Mouse (Mus musculus) stomach, embryonic 16.5 days (tissue): ENCODE data around the gene Rab19. TPM values are rescaled to one million over a fixed set of nuclear protein-coding genes. Genes with fewer than 3 reads are reported as not detected.
A peak's percentile ranks its signal among the peaks of the same experiment; 100 is the strongest.

Source experiments
- ATAC-seq: fragments of 200-750 bp; cut with Nextera tagmentation; 2 replicates; pipeline ENCODE4 v1.8.0; 2017; ENCODE audit warnings: moderate number of reproducible peaks, moderate TSS enrichment; ENCODE audit not compliant: insufficient read depth, low FRiP score
- H3K27ac ChIP-seq: fragments of 300-500 bp; sonication (generic); 2 replicates; pipeline ENCODE4 v1.5.1; 2014; ENCODE audit warnings: low read length
- H3K27me3 ChIP-seq: fragments of 300-500 bp; sonication (generic); 2 replicates; pipeline ENCODE4 v1.6.1; 2014; ENCODE audit warnings: low read length, control low read depth, mixed read lengths; ENCODE audit not compliant: control insufficient read depth, insufficient read depth
- H3K36me3 ChIP-seq: fragments of 300-500 bp; sonication (generic); 2 replicates; pipeline ENCODE4 v1.6.1; 2014; ENCODE audit warnings: low read length; ENCODE audit not compliant: control insufficient read depth, insufficient read depth
- H3K4me1 ChIP-seq: fragments of 300-500 bp; sonication (generic); 2 replicates; pipeline ENCODE4 v1.6.1; 2014; ENCODE audit warnings: low read length, control low read depth, mixed read lengths; ENCODE audit not compliant: control insufficient read depth, insufficient read depth
- H3K4me2 ChIP-seq: fragments of 300-500 bp; sonication (generic); 2 replicates; pipeline ENCODE4 v1.6.1; 2014; ENCODE audit warnings: low read depth, low read length, mixed read lengths
- H3K4me3 ChIP-seq: fragments of 300-500 bp; sonication (generic); replicated peaks from 2 replicates; pipeline ENCODE4 v1.5.1; 2014; ENCODE audit warnings: mild to moderate bottlenecking, low read length
- H3K9ac ChIP-seq: fragments of 300-500 bp; sonication (generic); 2 replicates; pipeline ENCODE4 v1.6.1; 2014; ENCODE audit warnings: low read length
- H3K9me3 ChIP-seq: fragments of 300-500 bp; sonication (generic); replicated peaks from 2 replicates; pipeline ENCODE4 v1.6.1; 2016; ENCODE audit warnings: low read length, control low read depth; ENCODE audit not compliant: control insufficient read depth
- WGBS: fragments of 180-500 bp; shearing (Covaris S2); extraction: QIAGEN DNeasy Blood & Tissue Kit; methylation state at CpG from one replicate; pipeline ENCODE4 v1.1.7; 2014; 5-methylcytosine and 5-hydroxymethylcytosine counted together
- polyA plus RNA-seq: library from polyadenylated mRNA; unstranded; fragments of >200 nt; fragmentation: Nextera tagmentation; extraction: Ambion mirVana; gene quantifications from 2 replicates; pipeline ENCODE4 v1.2.1, GENCODE M21; 2015

Rab19 gene
- polyA plus RNA-seq: 5.2 and 6.5 TPM in 2 replicates

GRCm38 (mm10) chr6:39381125-39381880 is at the start of gene Rab19:
Gene Rab19, plus strand, starts transcription at chr6:39381175.
- H3K9ac ChIP-seq: peak within 1 kb of the TSS; percentile 73
- no peaks in the 10 kb centered on the region for H3K4me1 ChIP-seq
- 5% methylated on average over 20 of the region's 20 CpGs for WGBS

GRCm38 (mm10) chr6:39331998-39332700 is 48.8 kb upstream of the Rab19 start:
- Histone ChIP-seq H3K27ac (no peak overlapping the region), H3K9me3 (no peaks in the 10 kb centered on the region), H3K4me3 (no peak overlapping the region), H3K27me3 (no peaks in the 10 kb centered on the region), H3K4me2 (no peak overlapping the region), H3K36me3 (peaks cover 10% of the 10 kb centered on the region; the same call in 1 of the 2 replicates), H3K9ac (no peak overlapping the region), H3K4me1 (no peaks in the 10 kb centered on the region)
- no peak for ATAC-seq
- 89% methylated on average over 7 of the region's 7 CpGs for WGBS

More at GRCm38 (mm10) chr6:39381125-39381880, at the start of gene Rab19:
- ATAC-seq: no peak
- Histone ChIP-seq H3K9me3 (no peaks in the 10 kb centered on the region), H3K27me3 (no peaks in the 10 kb centered on the region), H3K27ac (peak within 1 kb of the TSS; percentile 85), H3K36me3 (no peaks in the 10 kb centered on the region), H3K4me2 (peak within 1 kb of the TSS; percentile 90), H3K4me3 (peak within 1 kb of the TSS; percentile 56)

- Histone ChIP-seq H3K4me3 (no peak overlapping the region), H3K4me2 (no peak overlapping the region), H3K27ac (no peak overlapping the region), H3K27me3 (no peaks in the 10 kb centered on the region), H3K9me3 (no peaks in the 10 kb centered on the region), H3K36me3 (peaks cover 10% of the 10 kb centered on the region; the same call in 1 of the 2 replicates), H3K4me1 (no peaks in the 10 kb centered on the region), H3K9ac (no peak overlapping the region)
- ATAC-seq: no peak
- 78% methylated on average over 7 of the region's 7 CpGs for WGBS
These were observed 46.8 kb upstream of the Rab19 start for GRCm38 (mm10) chr6:39334224-39334623.

- Histone ChIP-seq H3K9ac (no peak overlapping the region), H3K36me3 (peaks cover 10% of the 10 kb centered on the region; the same call in 1 of the 2 replicates), H3K4me2 (no peak overlapping the region), H3K27me3 (no peaks in the 10 kb centered on the region), H3K9me3 (no peaks in the 10 kb centered on the region), H3K27ac (no peak overlapping the region), H3K4me3 (no peak overlapping the region), H3K4me1 (no peaks in the 10 kb centered on the region)
- 95% methylated on average over 3 of the region's 3 CpGs for WGBS
- no peak for ATAC-seq
These were observed 46.1 kb upstream of the Rab19 start for GRCm38 (mm10) chr6:39334873-39335272.

GRCm38 (mm10) chr6:39338359-39338758 is 42.6 kb upstream of the Rab19 start:
- H3K4me3 ChIP-seq: no peak overlapping the region
- WGBS: 88% methylated on average over 8 of the region's 8 CpGs
- ATAC-seq: no peak
- no peaks in the 10 kb centered on the region for H3K27me3 ChIP-seq
- no peaks in the 10 kb centered on the region for H3K4me1 ChIP-seq
- no peak overlapping the region for H3K9ac ChIP-seq
- H3K27ac ChIP-seq: no peak overlapping the region
- H3K9me3 ChIP-seq: no peaks in the 10 kb centered on the region
- peaks cover 10% of the 10 kb centered on the region; the same call in 1 of the 2 replicates for H3K36me3 ChIP-seq
- no peak overlapping the region for H3K4me2 ChIP-seq

GRCm38 (mm10) chr6:39341798-39342197 is 39.2 kb upstream of the Rab19 start:
- H3K4me1 ChIP-seq: no peaks in the 10 kb centered on the region
- no peak overlapping the region for H3K4me2 ChIP-seq
- 62% methylated on average over 2 of the region's 2 CpGs for WGBS
- ATAC-seq: 0 out of 2 replicates have a peak, but pooled peaks have one; percentile 7
- H3K4me3 ChIP-seq: no peak overlapping the region
- H3K9ac ChIP-seq: no peak overlapping the region
- no peaks in the 10 kb centered on the region for H3K9me3 ChIP-seq
- no peaks in the 10 kb centered on the region for H3K27me3 ChIP-seq
- no peak overlapping the region for H3K27ac ChIP-seq
- H3K36me3 ChIP-seq: no peaks in the 10 kb centered on the region; the same call in 1 of the 2 replicates

GRCm38 (mm10) chr6:39344020-39344419 is 37.0 kb upstream of the Rab19 start:
- Histone ChIP-seq H3K27me3 (no peaks in the 10 kb centered on the region), H3K36me3 (peaks cover 3% of the 10 kb centered on the region), H3K9me3 (no peaks in the 10 kb centered on the region), H3K4me2 (no peak overlapping the region), H3K27ac (no peak overlapping the region), H3K4me1 (no peaks in the 10 kb centered on the region; the same call in 1 of the 2 replicates), H3K4me3 (no peak overlapping the region), H3K9ac (no peak overlapping the region)
- 25% methylated on average over 12 of the region's 12 CpGs for WGBS
- peak; percentile 65; the same call in 1 of the 2 replicates for ATAC-seq

GRCm38 (mm10) chr6:39345430-39345829 is 35.5 kb upstream of the Rab19 start:
- Histone ChIP-seq H3K9ac (no peak overlapping the region), H3K9me3 (no peaks in the 10 kb centered on the region), H3K36me3 (peaks cover 9% of the 10 kb centered on the region), H3K4me2 (no peak overlapping the region), H3K27me3 (no peaks in the 10 kb centered on the region), H3K4me1 (no peaks in the 10 kb centered on the region; the same call in 1 of the 2 replicates), H3K27ac (no peak overlapping the region), H3K4me3 (no peak overlapping the region)
- ATAC-seq: no peak
- WGBS: 70% methylated on average over 7 of the region's 7 CpGs

GRCm38 (mm10) chr6:39346991-39347501 is 33.9 kb upstream of the Rab19 start:
- no peaks in the 10 kb centered on the region; the same call in 1 of the 2 replicates for H3K4me1 ChIP-seq
- no peaks in the 10 kb centered on the region for H3K27me3 ChIP-seq
- no peaks in the 10 kb centered on the region for H3K9me3 ChIP-seq
- H3K4me2 ChIP-seq: no peak overlapping the region
- H3K9ac ChIP-seq: no peak overlapping the region
- 26% methylated on average over 15 of the region's 15 CpGs for WGBS
- peaks cover 9% of the 10 kb centered on the region; the same call in 1 of the 2 replicates for H3K36me3 ChIP-seq
- no peak for ATAC-seq
- H3K27ac ChIP-seq: no peak overlapping the region
- no peak overlapping the region for H3K4me3 ChIP-seq
